Mouse (Mus musculus) 3134 (cell line): ENCODE measurements at regions not wholly inside any gene's neighbourhood (a gene's known extent, or its start where the extent isn't known, plus 50 kb on each side); places are given as distances from the start of the nearest gene placed in this dataset.
A peak's percentile ranks its signal among the peaks of the same experiment; 100 is the strongest.

Source experiments
- DNase-seq: peaks from one replicate; pipeline ENCODE4 v3.0.0-alpha.2; 2011; ENCODE audit warnings: low spot score; ENCODE audit not compliant: insufficient read length; ENCODE audit errors: extremely low read depth

DNA sequence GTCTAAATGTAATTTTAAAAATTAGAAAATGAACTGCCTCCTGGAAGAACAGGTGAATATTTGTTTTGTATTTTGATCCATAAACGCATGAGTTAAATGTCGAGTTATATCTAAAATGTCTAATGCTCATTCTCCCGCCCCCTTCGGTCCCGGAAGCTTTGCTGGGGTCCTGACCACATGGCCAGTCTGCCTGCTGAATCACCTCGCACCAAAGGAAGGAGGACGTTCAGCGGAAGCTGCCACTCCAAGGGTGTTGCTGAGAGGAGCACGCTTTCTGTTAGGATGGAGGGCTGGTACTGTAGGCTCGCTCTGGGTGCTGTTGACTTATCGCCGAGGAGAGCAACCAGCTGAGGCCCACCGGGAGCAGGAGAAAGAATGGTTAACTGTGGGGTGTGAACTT is 328.0 kb downstream of the Zfp706 start:
- DNase-seq = no peak

DNA sequence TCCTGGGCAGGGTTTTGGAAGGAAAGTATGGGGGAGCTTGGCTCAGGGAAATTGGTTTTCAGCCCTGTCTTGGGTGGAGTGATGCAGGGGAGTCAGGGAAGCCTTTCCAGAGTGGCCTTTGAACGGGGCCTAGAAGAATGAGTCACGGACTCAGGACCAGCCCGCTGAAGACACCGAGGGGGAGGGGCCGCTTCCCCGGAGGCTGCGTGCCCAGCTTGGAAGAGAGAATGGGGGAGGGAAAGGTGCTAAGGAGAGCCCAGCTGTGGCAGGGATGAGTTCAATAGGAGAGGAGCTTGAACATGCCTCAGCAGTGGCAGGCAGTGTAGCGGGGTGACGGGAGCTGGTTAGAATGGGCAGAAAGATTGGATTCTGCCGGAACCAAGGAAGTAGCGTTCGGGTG is 337.8 kb downstream of the Zfp706 start:
- DNase-seq = peak; percentile 43

DNA sequence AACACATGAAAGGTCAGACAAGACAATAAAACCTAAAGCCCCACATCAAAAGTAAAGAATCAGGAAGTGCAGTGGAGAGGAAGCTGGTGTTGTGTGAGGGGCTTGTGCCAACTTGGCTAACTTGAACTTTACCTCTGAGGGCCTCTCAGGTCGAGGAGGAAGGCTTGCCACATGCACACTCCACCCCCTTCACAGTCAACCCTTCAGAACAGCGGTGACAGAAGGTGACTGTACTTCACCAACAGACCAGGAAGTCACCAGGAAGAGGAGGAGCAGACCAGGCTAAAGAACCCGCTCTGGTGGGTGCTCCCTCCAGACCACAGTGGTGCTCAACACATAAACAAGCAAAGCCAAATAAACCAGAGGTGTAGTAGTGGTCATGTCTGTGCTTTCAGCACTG is 341.0 kb downstream of the Zfp706 start:
- DNase-seq = no peak

DNA sequence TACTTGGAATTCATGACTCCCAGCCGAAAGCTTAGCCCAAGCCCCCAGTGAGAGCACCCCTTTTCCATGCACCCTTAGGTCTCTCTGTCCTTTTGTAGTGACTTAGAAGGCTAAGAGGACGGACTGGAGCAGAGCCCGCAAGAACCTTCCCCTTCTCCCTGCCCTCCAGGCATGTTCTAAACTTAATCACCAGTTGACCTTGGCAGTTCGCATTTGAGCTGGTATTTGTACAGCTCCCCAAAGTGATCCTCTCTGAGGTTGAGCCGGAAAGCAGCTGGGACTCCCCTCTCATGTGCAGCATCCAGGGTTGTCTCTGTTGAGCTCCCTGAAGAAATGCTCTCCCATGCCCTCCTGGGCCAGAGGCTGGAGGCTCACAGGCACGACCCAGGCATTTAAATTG is 343.2 kb downstream of the Zfp706 start:
- DNase-seq = no peak

DNA sequence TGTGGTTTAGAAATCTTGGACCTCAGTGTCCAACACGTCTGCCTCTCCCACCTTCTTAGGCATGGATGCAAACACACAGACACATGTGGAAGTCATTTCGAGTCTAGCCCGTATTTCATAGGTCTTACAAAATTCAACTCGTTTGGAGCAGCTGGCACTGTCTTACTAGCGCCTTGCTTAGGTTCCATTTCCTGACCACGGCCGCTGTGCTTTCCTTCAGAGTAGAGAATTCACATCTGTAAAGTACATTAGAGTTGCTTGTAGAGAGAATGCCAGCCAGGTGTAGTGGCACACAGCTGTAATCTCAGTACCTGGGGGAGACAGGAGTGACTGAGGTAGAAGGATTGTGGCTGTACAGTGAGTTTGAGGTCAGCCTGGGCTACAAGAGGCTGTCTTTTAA is 346.6 kb downstream of the Zfp706 start:
- no peak for DNase-seq
